Mouse (Mus musculus) kidney, adult 2 months (tissue): ENCODE measurements around the gene Trim2.

Experiments used
- CTCF ChIP-seq: fragments of 200-500 bp; conservative IDR thresholded peaks from 2 replicates; pipeline ENCODE4 v1.5.1; 2011; ENCODE audit warnings: low read depth, mild to moderate bottlenecking, control low read depth, low read length, moderate library complexity, mixed read lengths; ENCODE audit not compliant: insufficient read depth, insufficient read length
- POLR2A ChIP-seq: fragments of 200-500 bp; IDR thresholded peaks from one replicate; pipeline ENCODE4 v1.6.1; 2011; ENCODE audit warnings: low read depth, low read length, control low read depth

DNA sequence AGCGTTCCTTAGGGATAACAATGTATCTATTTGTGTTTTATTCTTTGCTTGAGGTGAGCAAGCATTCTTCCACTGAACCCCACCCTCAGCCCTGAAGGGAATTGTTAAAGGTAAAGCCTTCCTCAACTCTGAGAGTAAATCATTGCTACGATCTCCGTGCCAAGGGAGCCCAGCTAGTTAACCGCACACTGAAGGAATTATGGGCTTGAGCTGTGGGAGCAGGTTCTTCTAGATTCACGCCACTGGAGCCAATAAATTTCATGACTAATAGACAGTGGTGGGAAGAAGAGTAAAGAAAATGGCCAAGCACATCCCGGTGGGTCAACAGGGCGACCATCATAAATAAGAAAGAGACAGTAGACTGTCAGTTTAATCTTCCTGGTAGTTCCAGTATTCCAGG is 56.4 kb downstream of the Trim2 start:
- TF ChIP-seq CTCF (no peak), POLR2A (no peak)
